Mouse (Mus musculus): Measurements from ENCODE around the gene Rnft2.

Rnft2 gene

DNA sequence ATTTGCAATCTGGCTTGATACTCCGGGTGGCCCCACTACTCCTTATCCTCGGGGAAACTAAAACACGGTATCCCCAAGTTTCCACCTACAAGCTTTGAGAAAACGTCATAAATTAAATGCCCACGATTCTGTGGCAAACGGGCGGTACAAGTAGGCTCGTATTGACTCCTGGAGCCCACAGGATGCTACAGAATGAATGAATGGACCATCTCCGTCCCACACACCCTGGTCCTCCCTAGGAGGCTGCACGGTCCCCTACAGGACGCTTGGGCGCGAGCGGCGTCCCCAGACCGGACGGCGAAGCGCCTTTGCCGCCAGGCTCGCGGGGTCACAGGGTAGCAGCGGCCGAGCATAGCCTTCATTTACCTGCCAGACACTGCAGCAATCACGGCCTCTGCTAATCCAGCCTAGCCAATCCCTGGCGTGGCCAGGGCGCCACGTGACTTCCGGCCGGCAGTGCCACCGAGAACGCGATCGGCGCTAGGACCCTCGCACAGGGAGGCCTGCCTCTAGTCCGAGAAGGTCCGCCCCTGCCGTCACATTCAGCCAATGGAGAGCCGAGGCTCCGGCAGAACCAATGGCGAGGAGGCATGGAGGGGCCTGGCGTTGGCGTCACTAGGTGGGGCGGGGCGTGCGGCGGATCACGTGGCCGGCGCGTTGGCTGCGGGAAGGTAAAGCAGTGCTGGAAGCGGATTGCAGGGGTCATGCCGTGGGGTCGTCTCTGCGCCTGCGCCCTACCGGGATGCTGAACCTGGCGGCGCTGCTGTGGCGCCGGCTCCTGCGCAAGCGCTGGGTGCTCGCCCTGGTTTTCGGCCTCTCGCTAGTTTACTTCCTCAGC is at the start of gene Rnft2, which contains the start of gene 2410131K14Rik:
Gene Rnft2, minus strand, starts transcription at position 511 of the 838 bp plus-strand sequence.
Gene 2410131K14Rik, plus strand, starts transcription at position 622 of the 838 bp plus-strand sequence.
- peak; percentile 98 for DNase-seq (ENCODE audit: low read depth, low spot score)

DNA sequence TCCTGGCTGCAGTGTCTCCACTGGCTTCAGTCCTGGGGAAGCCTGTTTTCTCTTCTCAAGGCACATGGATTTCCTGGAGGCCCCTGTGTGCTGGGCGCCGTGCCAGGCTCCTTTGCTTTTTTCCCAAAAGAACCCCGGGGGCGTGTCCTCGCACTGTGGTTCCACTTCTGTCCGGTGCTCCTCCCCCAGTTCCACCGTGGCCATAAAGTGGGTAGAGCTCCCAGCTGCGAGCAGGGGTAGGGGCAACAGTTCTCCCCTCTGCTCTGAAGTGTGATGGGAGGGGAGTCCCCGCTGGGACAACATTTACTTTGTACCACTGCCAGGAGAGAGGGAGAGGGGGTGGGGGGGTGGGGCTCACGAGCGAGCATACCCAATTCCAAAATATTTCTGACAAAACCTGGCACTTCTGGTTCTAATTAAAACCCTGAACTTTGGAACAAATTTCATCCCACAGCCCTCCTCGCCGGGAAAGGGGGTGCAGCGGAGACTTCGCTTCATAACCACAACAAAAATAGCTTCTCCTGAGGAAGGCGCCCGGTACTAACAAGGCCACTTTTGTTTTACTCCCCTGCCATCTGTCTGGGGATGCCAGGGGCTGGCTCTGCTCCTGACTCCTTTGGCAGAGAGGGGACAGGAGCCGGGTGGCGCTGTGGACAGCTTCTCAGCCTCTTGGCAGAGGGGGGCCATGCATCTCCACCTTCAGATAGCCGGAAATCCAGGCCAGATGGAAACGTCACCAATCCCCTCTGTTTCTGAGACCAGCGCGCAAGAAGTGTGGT is 49.4 kb upstream of the Rnft2 start:
- DNase-seq (ENCODE audit: low read depth, low spot score), result no peak

DNA sequence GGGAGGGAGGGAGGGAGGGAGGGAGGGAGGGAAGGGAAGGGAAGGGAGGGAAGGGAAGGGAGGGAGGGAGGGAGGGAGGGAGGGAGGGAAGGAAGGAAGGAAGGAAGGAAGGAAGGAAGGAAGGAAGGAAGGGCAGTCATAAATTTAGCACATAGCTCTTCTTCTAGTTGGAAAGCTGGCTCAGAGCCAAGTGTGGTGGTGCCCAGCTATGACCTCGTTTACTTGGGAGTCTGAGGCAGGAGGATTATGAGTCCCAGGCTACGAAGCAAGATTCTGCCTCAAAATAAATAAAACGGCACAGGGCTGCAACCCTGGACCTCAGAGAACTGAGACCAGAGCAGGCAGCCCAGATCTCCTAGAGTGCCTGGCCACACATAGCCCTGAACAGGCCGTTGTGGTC is 47.6 kb upstream of the Rnft2 start:
- no peak for DNase-seq (ENCODE audit: low read depth, low spot score)

DNA sequence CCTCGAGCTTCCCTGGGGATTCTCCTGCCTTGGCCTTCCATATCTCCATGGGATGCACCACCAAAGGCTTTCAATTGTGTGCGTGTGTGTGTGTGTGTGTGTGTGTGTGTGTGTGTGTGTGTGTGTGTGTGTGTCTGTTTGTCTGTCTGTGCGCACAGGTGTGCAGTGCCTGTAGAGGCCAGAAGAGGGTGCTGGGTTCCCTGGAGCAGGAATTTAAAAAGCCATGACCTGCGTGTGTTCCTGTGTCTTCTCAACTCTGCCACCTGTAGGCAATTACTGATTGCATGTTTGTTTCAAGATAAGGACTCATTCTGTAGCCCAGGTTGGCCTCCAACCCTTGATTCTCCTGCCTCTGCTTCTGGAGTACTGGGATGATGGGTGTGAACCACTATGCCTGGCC is 46.5 kb upstream of the Rnft2 start:
- no peak for DNase-seq (ENCODE audit: low read depth, low spot score)

- no peak for DNase-seq (ENCODE audit: low read depth, low spot score)
Measured at GRCm38 (mm10) chr5:118277741-118278495, 33.0 kb upstream of the Rnft2 start.

DNA sequence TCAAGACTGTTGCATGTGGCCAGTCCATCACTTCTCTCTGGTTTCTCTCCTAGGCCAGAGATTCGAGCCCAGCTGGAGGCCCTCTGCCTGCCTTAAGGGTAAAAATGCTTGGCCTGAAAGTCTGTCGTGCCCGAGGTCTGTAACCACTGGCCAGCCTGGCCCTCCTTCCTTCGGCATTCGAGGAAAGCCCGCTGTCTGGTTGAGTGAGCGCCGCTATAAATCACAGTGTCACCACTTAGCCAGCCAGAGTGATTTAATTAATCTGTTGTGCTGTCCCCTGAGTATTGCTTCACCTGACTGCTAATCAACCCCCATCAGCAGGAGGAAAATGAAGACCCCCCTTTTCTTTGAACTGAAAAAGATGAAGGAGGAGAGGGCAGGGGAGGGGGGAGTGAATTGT is 31.8 kb upstream of the Rnft2 start:
- no peak for DNase-seq (ENCODE audit: low read depth, low spot score)

DNA sequence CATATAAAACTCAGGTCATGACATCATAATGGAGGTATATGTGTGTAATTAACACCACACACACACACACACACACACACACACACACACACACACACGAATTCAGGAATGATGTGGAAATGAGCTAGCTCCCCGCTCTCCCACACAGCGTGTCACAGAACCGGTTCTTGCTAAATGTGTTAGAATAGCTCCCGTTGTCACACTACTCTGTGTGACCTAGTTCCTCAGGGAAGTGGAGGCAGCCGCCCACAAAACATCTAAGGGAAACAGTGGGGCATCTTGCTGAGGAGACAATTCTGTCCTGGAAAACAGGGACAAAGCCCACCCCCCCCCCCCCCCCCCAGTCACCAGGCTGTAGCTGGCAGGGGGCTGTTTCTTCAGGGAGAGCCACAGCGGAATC is 31.4 kb upstream of the Rnft2 start:
- DNase-seq (ENCODE audit: low read depth, low spot score), result no peak

DNA sequence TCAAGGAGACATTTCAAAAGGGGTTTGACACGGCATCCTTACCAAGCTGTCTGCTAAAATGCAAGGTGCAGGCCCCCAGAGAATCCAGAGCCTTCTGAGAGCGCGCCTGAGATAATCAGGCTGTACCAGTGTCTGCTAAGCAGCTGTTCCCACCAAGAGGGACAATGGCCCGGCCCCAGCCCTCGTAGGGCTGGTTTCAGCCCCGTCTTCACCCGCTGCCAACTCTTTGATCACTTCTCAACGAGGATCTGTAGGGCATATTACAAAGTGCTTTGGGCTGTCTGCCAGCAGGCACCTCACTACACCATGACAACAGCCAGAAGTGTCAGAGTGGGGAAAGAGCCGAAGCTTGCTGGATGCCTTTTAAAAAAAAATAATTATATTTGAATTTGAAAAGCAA is 29.6 kb upstream of the Rnft2 start:
- DNase-seq (ENCODE audit: low read depth, low spot score), result no peak

DNA sequence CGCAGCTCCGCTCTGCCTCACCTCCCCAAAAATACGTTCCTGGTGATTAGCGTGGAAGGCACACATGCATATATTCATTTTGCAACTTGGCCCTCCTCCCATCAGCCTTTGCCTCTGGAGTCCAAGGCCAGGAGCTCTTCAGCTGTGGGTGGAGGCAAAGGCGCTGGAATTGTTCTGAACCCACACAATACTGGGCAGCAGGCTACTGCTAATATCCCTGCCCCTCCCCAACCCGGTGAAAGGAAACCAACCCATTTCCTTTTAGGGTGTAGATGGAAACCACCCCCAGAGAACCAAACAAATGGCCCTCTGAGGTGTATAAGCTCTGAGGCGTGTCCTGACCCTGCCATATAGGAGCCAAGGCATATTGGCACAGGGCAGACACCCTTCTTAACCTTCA is 28.5 kb upstream of the Rnft2 start:
- DNase-seq (ENCODE audit: low read depth, low spot score), result no peak

DNA sequence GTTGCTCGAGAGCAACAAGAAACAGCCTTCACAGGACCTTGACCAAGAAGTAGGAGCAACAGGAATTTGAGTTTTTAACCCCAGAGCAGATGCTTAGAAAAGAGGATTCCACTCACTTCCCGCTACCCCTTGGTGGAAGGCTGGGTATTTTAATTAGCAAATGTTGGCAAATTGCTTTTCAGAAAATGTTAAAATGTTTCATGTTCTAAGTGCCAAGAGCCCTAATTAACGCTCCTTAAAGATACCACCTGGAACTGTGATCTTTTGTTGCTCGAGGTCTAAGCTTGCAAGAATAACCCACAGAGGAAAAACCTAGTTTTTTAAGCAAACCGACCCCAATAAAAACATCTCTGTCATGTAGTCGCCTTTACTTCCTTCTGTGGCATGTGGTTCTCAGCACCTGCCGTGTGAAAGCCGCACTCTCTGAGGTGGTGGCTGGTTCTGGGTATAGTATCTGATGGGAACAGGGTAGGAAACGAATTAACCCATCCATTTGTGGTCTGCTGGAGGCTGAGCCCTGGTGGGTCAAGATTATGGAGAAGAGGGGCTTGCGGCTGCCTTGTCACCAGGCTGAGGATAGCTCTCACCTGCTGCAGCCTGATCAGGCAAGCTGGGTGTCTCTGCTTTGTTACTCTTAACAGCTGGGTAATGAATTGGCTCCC is 26.7 kb upstream of the Rnft2 start:
- no peak for DNase-seq (ENCODE audit: low read depth, low spot score)

GRCm38 (mm10) chr5:118268987-118269386 is 24.1 kb upstream of the Rnft2 start:
- peak; percentile 64 for DNase-seq (ENCODE audit: low read depth, low spot score)

DNA sequence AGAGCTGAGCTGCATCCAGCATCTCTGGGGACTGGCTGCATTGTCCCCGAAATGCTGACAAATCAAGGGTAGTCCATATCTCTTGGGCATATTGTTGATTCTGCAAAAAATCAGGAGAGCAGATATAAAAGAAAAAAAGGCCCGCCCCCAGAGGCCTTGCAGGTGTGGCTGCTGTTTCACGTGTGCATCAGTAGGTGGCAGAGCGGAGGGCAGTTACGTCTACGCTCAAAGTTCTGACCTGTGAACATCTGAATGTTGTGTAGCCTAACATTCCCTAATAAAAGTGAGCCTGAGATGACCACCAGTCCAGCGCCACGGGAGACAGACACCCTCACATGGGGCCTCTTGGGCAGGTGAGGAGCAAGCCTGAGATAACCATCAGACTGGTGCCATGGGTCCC is 21.4 kb upstream of the Rnft2 start:
- no peak for DNase-seq (ENCODE audit: low read depth, low spot score)

DNA sequence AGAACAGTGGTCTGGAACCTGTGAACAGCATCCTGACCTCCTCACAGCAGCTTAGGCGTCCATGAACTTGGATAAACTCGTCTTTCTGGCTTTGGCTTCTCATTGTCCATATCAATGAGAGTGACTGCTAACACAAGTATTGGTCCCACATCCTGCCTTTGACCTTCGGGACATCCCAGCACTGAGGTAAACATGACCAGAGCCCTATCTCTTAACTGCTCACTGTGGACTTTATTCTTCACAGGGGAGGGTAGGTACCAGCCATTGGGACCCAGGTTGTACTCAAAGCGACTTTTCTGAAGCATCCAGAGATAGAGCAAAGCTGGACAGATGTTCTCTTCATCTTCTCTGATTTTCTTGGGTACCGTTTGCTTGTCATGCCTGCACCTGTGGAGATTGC is 20.4 kb upstream of the Rnft2 start:
- no peak for DNase-seq (ENCODE audit: low read depth, low spot score)

GRCm38 (mm10) chr5:118264279-118264678 is 19.4 kb upstream of the Rnft2 start:
- no peak for DNase-seq (ENCODE audit: low read depth, low spot score)

- DNase-seq (ENCODE audit: low read depth, low spot score), result no peak
Measured at GRCm38 (mm10) chr5:118262418-118262817, 17.5 kb upstream of the Rnft2 start.

- DNase-seq (ENCODE audit: low read depth, low spot score), result no peak
Measured at GRCm38 (mm10) chr5:118261181-118261580, 16.3 kb upstream of the Rnft2 start.

GRCm38 (mm10) chr5:118260642-118261041 is 15.7 kb upstream of the Rnft2 start:
- DNase-seq (ENCODE audit: low read depth, low spot score), result no peak

DNA sequence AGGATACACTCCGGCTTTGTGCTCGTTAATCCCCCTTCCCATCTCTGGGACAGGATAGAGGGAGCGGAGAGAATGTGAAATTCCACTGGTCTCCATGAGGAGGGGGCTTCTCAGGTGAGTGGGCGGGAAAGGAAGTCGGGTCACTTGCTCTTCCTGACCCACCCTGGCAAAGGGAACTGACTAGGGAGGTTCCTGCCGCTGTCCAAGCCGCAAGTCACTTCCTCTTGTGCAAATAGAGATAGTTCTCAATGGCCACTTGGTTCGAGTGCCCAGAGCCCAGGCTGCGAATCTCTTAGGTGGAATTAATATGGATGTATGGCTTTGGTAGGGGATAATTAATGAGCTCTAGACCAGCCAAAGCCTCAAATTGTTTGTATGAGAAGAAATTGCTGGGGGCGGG is 15.1 kb upstream of the Rnft2 start:
- DNase-seq (ENCODE audit: low read depth, low spot score), result no peak

DNA sequence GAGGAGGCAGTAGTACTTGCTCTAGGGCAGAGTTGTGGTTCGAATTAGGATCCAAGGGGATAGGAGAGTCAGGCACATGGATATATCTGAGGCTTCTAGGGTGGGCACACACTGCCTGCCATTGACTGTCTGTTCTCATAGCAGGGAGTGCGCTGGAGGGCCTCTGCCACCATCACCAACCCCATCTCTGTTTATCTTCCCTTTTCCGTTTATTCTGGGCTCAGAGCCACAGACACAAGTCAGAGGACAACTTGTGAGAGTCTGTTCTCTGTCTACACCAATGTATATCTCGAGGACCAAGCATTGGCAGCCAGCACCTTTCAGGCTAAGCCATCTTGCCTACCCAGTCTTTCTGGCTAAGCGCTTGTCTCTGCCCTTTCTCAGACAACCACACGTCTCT is 14.7 kb upstream of the Rnft2 start:
- no peak for DNase-seq (ENCODE audit: low read depth, low spot score)

GRCm38 (mm10) chr5:118259152-118259551 is 14.2 kb upstream of the Rnft2 start:
- no peak for DNase-seq (ENCODE audit: low read depth, low spot score)

DNA sequence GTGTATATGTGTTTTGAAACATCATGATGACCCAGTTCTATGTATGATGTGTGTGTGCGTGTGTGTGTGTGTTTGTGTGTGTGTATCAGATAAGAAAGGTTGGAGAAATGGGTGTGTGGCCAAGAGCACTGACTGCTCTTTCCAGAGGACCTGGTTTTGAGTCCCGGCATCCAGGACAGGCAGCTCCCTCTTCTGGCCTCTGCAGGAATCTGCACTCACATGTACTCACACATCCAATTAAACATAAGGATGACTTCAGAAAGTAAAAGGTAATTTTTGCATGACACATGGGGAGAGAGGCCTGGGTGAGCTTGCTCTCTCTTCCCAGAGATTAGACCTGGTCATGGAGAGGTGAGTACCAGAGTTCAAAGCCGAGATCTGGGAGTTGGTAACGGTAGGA is 12.1 kb upstream of the Rnft2 start:
- no peak for DNase-seq (ENCODE audit: low read depth, low spot score)

GRCm38 (mm10) chr5:118253551-118253950 is 8.6 kb upstream of the Rnft2 start:
- DNase-seq (ENCODE audit: low read depth, low spot score), result no peak
